Mouse (Mus musculus) bone marrow, adult 2 months (tissue): Measurements from ENCODE around the gene Pfas.

Source experiments
- CTCF ChIP-seq: fragments of 200-500 bp; IDR thresholded peaks from 2 replicates; pipeline ENCODE4 v1.5.1; 2011; ENCODE audit warnings: low read length, control low read depth; ENCODE audit not compliant: control insufficient read depth, insufficient read depth
- POLR2A ChIP-seq: fragments of 200-500 bp; IDR thresholded peaks from 2 replicates; pipeline ENCODE4 v1.6.1; 2011; ENCODE audit warnings: low read depth, mild to moderate bottlenecking, control low read depth, low read length, borderline replicate concordance; ENCODE audit not compliant: control insufficient read depth

DNA sequence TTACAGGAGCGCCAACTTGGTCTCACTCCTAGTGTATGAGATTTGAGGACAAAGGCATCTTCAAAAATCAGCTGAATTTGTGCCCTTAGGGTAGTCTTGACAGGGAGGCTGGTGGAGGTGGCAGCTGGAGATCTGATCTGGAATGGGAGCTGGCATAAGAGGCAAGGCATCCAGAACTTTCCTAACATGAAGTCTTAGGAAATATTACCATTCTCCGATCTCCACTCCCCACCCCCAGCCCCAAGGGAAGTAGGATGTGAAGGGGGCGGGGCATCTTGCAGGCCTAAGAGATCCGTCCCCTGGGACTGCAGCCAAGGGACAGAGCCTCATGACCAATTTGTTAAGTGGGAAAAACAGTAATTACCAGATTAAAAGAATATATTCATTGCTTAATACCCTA lies 38.0 kb downstream of the Pfas start:
- TF ChIP-seq CTCF (no peak), POLR2A (no peak)
